Mouse (Mus musculus) myocyte (in vitro differentiated cells): Measurements from ENCODE around the gene Mlkl.

Experiments used
- CEBPB ChIP-seq: IDR thresholded peaks from 2 replicates; pipeline ENCODE4 v1.6.1; 2011; ENCODE audit warnings: mild to moderate bottlenecking, moderate library complexity; ENCODE audit not compliant: poor library complexity, insufficient read depth, severe bottlenecking
- E2F4 ChIP-seq: IDR thresholded peaks from one replicate; pipeline ENCODE4 v1.6.1; 2011; ENCODE audit warnings: mild to moderate bottlenecking, control low read depth, moderate library complexity; ENCODE audit not compliant: insufficient read depth
- MAX ChIP-seq: IDR thresholded peaks from one replicate; pipeline ENCODE4 v1.6.1; 2011; ENCODE audit warnings: low read depth, mild to moderate bottlenecking, control low read depth
- MYOD1 ChIP-seq, 3 experiments: IDR thresholded peaks; one replicate each; pipeline ENCODE4 v1.6.1; 2011; ENCODE audit warnings: control low read depth in 2 of 3, low read depth in 2 of 3, mild to moderate bottlenecking in 2 of 3, moderate library complexity in 1 of 3; ENCODE audit not compliant: insufficient read length in 2 of 3, control insufficient read depth in 1 of 3
- MYOG ChIP-seq, 3 experiments: IDR thresholded peaks; one replicate each; pipeline ENCODE4 v1.6.1; 2011; ENCODE audit warnings: control low read depth in 2 of 3, low read depth in 2 of 3, mild to moderate bottlenecking in 2 of 3; ENCODE audit not compliant: insufficient read length in 2 of 3, control insufficient read depth in 1 of 3, insufficient read depth in 1 of 3
- POLR2A ChIP-seq: IDR thresholded peaks from one replicate; pipeline ENCODE4 v1.6.1; 2011; ENCODE audit warnings: low read depth, mild to moderate bottlenecking, control low read depth, moderate library complexity; ENCODE audit not compliant: insufficient read length
- POLR2AphosphoS2 ChIP-seq: IDR thresholded peaks from one replicate; pipeline ENCODE4 v1.6.1; 2011; ENCODE audit warnings: low read depth, control low read depth; ENCODE audit not compliant: insufficient read length
- SRF ChIP-seq: IDR thresholded peaks from one replicate; pipeline ENCODE4 v1.6.1; 2011; ENCODE audit warnings: low read depth; ENCODE audit not compliant: control insufficient read depth, insufficient read length
- TCF12 ChIP-seq: IDR thresholded peaks from one replicate; pipeline ENCODE4 v1.6.1; 2011; ENCODE audit warnings: mild to moderate bottlenecking, control low read depth; ENCODE audit not compliant: poor library complexity, insufficient read depth, severe bottlenecking
- USF1 ChIP-seq: IDR thresholded peaks from one replicate; pipeline ENCODE4 v1.6.1; 2011; ENCODE audit warnings: low read depth, mild to moderate bottlenecking, control low read depth, moderate library complexity

DNA sequence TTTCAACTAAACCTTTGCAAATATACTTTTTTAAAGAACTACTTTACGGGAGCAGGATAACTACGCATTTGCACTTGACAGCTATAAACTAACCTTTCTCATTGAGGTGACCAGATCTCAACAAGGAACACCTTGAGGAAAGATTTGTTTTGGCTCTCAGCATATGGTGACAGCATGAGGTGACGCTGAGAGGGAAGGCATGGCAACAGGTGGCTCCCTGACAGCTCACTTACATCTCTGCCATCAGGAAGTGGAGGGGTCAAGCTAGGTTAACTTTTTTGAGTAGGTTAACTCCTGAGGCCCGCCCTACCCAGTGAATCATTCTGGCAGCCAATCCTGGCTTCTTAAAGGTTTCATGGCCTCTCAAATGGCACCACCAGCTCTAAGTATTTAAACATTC is 52.4 kb downstream of the Mlkl start:
- no peak for TF ChIP-seq SRF
- TF ChIP-seq POLR2A = no peak
- TF ChIP-seq MYOD1 (IDR thresholded peaks at IDR 0.05; ENCODE audit: control insufficient read depth in 1 of 3, insufficient read length in 2 of 3, low read depth in 2 of 3) = no peak
- TF ChIP-seq MAX = no peak
- TF ChIP-seq CEBPB = no peak
- no peak for TF ChIP-seq USF1
- no peak for TF ChIP-seq E2F4
- no peak for TF ChIP-seq POLR2AphosphoS2
- no peak for TF ChIP-seq TCF12
- TF ChIP-seq MYOG (IDR thresholded peaks at IDR 0.05; ENCODE audit: control insufficient read depth in 1 of 3, insufficient read depth in 1 of 3, insufficient read length in 2 of 3, low read depth in 2 of 3) = no peak
